Mouse (Mus musculus) layer of hippocampus, adult 2 months (tissue): ENCODE data around the gene Ehd3. TPM values are rescaled to one million over a fixed set of nuclear protein-coding genes. Genes with fewer than 3 reads are reported as not detected.
"Not testable (repeated sequence)": the region's sequence is repeated elsewhere in the genome, so short reads cannot be mapped to it uniquely, and the experiment has no call there.

Experiments used
- DNase-seq, 2 experiments: peaks; one replicate each; pipeline ENCODE4 v3.0.0; 2022; ENCODE audit warnings: low spot score in 2 of 2
- H3K27ac ChIP-seq: fragments of 200-600 bp; 2 replicates; pipeline ENCODE4 v1.8.1; 2022
- H3K4me3 ChIP-seq: fragments of 200-600 bp; 2 replicates; pipeline ENCODE4 v1.8.1; 2022; ENCODE audit warnings: mild to moderate bottlenecking
- CTCF ChIP-seq: fragments of 200-600 bp; conservative IDR thresholded peaks from 2 replicates; pipeline ENCODE4 v1.8.1; 2022; ENCODE audit warnings: antibody characterized with exemption, mild to moderate bottlenecking, moderate library complexity
- total RNA-seq, 2 experiments: library from RNA; stranded (reverse); gene quantifications; 2 replicates each; pipeline ENCODE4 v1.2.3; 2021

The Ehd3 gene
- total RNA-seq, 2 experiments from 2014 or later: 147 to 150 TPM

DNA sequence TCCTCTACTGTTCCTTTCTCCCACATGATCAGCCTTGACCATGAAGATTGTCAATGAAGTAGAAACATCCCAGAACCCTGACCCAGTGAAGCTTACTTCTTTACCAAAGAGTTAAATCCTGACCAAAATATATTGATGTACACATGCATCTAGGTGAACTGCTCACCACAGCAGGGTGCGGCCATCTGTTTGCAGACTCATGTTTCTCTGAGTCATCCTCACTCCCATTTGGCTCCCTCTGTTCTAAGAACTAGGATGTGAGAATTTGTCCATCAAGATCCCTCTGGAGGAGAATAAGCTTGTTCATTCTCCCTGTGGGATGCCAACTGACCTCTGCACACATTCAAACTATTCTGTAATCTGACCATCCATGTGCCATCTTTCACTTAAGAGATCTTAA, 29.0 kb downstream of the Ehd3 start:
- TF ChIP-seq CTCF: no peak
- no peak overlapping the region for H3K4me3 ChIP-seq
- H3K27ac ChIP-seq: peak overlapping the region; percentile 72
- no peak for DNase-seq

GRCm38 (mm10) chr17:73833474-73833873, 29.5 kb downstream of the Ehd3 start:
- no peak for DNase-seq
- Histone ChIP-seq H3K4me3 (no peak overlapping the region), H3K27ac (peak overlapping the region; percentile 72)
- no peak for TF ChIP-seq CTCF

GRCm38 (mm10) chr17:73836601-73837000, 32.7 kb downstream of the Ehd3 start:
- no peak overlapping the region for H3K27ac ChIP-seq
- H3K4me3 ChIP-seq: no peak overlapping the region
- TF ChIP-seq CTCF: no peak
- no peak for DNase-seq

DNA sequence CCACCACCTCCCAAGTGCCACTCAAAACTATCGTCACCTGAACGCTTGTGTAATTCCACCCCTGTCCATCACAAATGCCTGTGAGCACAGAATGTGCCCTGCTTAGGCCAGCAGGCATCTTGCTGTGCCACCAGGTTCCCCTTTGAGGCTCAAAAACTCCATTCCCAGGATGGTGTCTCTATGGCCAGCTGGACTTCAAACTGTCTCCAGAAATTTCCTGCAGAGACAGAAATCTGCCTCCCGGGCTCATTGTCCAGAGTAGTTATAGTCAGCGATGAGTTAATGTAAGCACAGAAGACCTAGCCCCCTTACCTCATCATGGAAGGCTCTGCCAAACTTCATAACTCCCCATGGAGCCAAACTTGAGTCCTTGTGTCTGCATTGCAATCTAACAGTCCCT, 33.3 kb downstream of the Ehd3 start:
- Histone ChIP-seq H3K27ac (no peak overlapping the region), H3K4me3 (no peak overlapping the region)
- DNase-seq: no peak
- no peak for TF ChIP-seq CTCF

DNA sequence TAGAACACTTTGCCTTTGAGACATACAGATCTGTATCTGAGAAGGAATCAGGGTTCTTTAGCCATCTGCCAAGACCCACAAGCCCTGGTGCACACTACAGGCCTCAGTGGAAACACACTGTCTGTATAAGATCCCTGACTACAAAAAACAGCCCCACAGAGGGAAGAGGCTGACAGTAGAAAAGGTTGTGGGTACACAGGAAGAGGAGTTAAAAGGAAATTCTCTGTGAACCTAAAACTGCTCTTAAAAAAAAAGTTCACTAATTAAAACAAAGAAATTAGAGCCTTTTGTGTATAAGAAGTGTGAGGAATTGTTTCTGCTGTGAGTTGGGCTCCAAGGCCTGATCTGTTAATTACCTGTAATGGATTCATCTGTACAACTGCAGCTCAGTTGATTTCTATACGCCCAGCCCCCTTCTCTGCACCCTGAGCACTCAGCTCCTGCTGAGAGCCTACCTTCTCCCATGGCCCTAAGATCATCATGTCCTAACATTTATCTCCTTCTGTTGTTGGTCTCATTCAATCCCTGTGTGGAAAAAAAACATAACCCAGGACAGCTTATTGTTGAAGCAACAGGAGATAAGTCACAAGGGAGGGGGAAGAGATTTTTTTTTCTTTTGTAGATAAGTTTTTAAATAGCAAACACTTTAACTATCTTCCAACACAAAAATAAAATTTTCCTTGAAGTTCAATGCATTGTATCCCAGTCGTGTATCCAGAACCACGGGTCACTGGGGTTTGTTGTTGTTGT, 35.3 kb downstream of the Ehd3 start:
- no peak for TF ChIP-seq CTCF
- DNase-seq: no peak
- no peak overlapping the region for H3K4me3 ChIP-seq
- H3K27ac ChIP-seq: no peak overlapping the region

GRCm38 (mm10) chr17:73839876-73840275, 35.9 kb downstream of the Ehd3 start:
- H3K27ac ChIP-seq, DNase-seq, H3K4me3 ChIP-seq: not testable (repeated sequence)

- DNase-seq: no peak
- no peak overlapping the region for H3K27ac ChIP-seq
- no peak overlapping the region for H3K4me3 ChIP-seq
- TF ChIP-seq CTCF: no peak
Measured at GRCm38 (mm10) chr17:73842963-73843362, 39.0 kb downstream of the Ehd3 start.

- no peak overlapping the region for H3K4me3 ChIP-seq
- no peak overlapping the region for H3K27ac ChIP-seq
- no peak for TF ChIP-seq CTCF
- no peak for DNase-seq
Measured at GRCm38 (mm10) chr17:73845632-73846031, 41.7 kb downstream of the Ehd3 start.

DNA sequence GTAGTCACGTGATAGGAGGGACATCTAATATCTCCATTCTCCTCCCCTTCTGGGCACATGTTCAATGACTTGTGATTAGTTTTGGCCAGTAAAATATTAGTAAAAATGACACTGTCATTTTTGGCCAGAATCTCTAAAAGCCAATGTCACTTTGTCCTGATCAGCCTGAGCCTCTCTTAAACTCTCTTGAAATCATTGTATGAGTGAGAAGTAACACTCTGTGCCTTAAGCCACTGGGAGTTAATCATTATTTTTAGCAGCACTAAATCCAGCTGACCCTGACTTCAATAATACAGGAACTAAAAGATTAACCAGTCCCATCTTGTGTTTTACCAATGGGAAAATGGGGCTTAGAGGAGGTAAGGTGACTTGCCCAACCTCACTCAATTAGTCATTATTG, 43.5 kb downstream of the Ehd3 start:
- Histone ChIP-seq H3K27ac (no peak overlapping the region), H3K4me3 (no peak overlapping the region)
- no peak for DNase-seq
- TF ChIP-seq CTCF: no peak

DNA sequence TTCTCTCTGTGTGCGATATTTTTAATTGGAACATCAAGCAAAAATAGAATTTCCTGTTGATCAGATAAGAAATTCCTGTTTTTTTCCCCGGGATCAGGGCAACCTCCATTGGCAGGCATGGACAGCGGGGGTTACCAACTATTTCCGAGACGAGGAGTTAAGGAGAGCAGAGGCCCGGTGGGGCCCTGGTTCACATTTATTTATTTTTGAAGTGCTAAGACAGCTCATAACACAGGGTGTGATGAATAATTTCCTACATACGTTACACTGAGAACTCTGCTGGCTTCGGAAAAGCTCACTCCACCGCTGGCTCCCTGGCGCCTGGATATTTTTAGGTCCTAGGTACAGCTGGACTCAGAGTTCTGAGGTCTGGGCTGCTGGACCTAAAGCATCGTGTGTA, 49.1 kb downstream of the Ehd3 start:
- TF ChIP-seq CTCF: no peak
- no peak overlapping the region for H3K27ac ChIP-seq
- DNase-seq: no peak
- H3K4me3 ChIP-seq: no peak overlapping the region

- TF ChIP-seq CTCF: no peak
- no peak overlapping the region for H3K4me3 ChIP-seq
- no peak overlapping the region for H3K27ac ChIP-seq
- no peak for DNase-seq
Measured at GRCm38 (mm10) chr17:73853717-73854116, 49.8 kb downstream of the Ehd3 start.

DNA sequence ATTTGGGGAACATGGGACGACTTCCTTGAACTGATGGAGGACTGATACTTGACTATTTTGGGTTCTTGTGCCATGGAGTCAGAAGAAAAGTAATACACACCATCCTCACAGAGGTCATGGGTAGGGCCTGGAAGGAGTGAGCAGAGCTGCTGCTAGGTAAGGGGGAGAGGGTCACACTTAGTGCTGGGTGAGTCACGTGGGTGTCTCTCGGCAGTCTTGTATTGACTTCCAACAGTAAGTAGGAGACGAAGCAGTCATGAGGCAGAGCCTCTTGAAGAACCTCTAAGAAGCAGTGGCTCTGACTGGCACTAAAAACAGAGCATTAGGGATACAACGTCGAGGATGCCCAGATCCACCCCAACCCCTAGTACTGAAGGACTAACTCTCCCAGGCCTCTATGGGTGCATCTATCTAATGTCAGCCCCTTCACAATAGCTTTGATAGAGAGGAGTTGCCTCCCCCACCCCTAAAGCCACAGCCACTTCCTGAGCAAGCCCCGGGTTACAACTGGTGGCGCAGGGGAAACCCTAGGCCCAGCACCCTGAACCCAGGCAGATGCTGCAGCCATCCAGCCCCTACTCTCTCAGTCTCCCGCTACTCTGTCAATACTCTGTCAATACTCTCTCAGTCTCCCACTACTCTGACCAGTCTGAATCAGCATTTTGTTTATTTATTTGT, 65.2 kb downstream of the Ehd3 start:
- TF ChIP-seq CTCF: no peak
- DNase-seq: no peak
- H3K4me3 ChIP-seq: no peak overlapping the region
- no peak overlapping the region for H3K27ac ChIP-seq

DNA sequence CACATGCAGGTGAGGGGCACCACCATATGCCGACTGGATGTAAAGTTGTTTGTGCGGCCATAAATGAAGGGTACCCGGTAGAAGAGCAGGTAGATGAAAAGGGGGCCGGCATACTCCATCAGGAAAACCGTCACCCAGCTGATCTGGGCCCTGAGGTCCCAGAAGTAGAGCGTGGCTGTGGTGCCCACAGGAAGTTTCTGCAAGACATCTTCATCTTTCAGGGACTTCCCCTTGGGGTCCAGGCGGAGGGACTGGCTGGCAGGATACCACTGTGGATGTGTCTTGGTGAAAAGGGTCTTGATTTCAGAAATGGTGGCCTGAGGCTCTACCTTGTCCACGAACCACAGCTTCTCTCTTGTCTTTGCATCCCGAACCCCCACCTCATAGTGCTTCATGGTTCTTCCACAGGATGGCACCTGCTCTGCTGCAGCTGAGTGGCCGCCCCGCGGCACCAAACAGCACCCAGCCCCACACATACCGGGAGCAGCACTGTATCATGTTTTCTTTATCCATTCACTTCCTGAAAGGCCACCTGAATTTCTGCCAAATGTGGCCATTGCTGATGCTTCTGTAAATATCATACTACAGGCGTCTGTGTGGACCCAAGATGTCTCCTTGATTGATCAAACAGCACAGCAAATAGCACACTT, 67.1 kb downstream of the Ehd3 start:
- no peak for TF ChIP-seq CTCF
- no peak for DNase-seq
- H3K4me3 ChIP-seq: no peak overlapping the region
- H3K27ac ChIP-seq: no peak overlapping the region

- H3K27ac ChIP-seq: no peak overlapping the region
- no peak for TF ChIP-seq CTCF
- H3K4me3 ChIP-seq: no peak overlapping the region
- no peak for DNase-seq
Measured at GRCm38 (mm10) chr17:73875268-73875667, 71.3 kb downstream of the Ehd3 start.
